Mouse (Mus musculus) brain, embryonic 14.5 days (tissue): ENCODE data around the gene Gm27029.
A peak's percentile ranks its signal among the peaks of the same experiment; 100 is the strongest.

Source experiments
- CTCF ChIP-seq: fragments of 200-500 bp; IDR thresholded peaks from 2 replicates; pipeline ENCODE4 v1.5.1; 2012; ENCODE audit warnings: inconsistent platforms, mild to moderate bottlenecking, moderate library complexity, borderline replicate concordance; ENCODE audit not compliant: insufficient read depth, insufficient read length; ENCODE audit errors: extremely low read depth
- POLR2A ChIP-seq: fragments of 200-500 bp; IDR thresholded peaks from 2 replicates; pipeline ENCODE4 v1.6.1; 2012; ENCODE audit warnings: mild to moderate bottlenecking, inconsistent platforms, borderline replicate concordance; ENCODE audit not compliant: poor library complexity, insufficient read depth, insufficient read length, severe bottlenecking; ENCODE audit errors: extremely low read depth

GRCm38 (mm10) chr11:101395110-101395509, 29.5 kb downstream of the Gm27029 start:
- TF ChIP-seq CTCF = peak; percentile 93
- TF ChIP-seq POLR2A = no peak
